Mouse (Mus musculus) hindbrain, embryonic 12.5 days (tissue): Measurements from ENCODE around the gene Cd33. TPM values are rescaled to one million over a fixed set of nuclear protein-coding genes. Genes with fewer than 3 reads are reported as not detected.
A peak's percentile ranks its signal among the peaks of the same experiment; 100 is the strongest.

Source experiments
- ATAC-seq: fragments of 200-750 bp; cut with Nextera tagmentation; 2 replicates; pipeline ENCODE4 v1.8.0; 2017; ENCODE audit warnings: moderate TSS enrichment; ENCODE audit not compliant: low FRiP score
- H3K27ac ChIP-seq: fragments of 300-500 bp; sonication (generic); 2 replicates; pipeline ENCODE4 v1.5.1; 2016; ENCODE audit warnings: mild to moderate bottlenecking
- H3K27me3 ChIP-seq: fragments of 300-500 bp; sonication (generic); 2 replicates; pipeline ENCODE4 v1.6.1; 2016; ENCODE audit warnings: mild to moderate bottlenecking
- H3K36me3 ChIP-seq: fragments of 300-500 bp; sonication (generic); 2 replicates; pipeline ENCODE4 v1.6.1; 2016; ENCODE audit warnings: mild to moderate bottlenecking
- H3K4me1 ChIP-seq: fragments of 300-500 bp; sonication (generic); 2 replicates; pipeline ENCODE4 v1.6.1; 2016
- H3K4me2 ChIP-seq: fragments of 300-500 bp; sonication (generic); replicated peaks from 2 replicates; pipeline ENCODE4 v1.6.1; 2016; ENCODE audit warnings: mild to moderate bottlenecking
- H3K4me3 ChIP-seq: fragments of 300-500 bp; sonication (generic); 2 replicates; pipeline ENCODE4 v1.5.1; 2016; ENCODE audit warnings: mild to moderate bottlenecking
- H3K9ac ChIP-seq: fragments of 300-500 bp; sonication (generic); 2 replicates; pipeline ENCODE4 v1.6.1; 2016; ENCODE audit warnings: mild to moderate bottlenecking, moderate library complexity
- H3K9me3 ChIP-seq: fragments of 300-500 bp; sonication (generic); replicated peaks from 2 replicates; pipeline ENCODE4 v1.6.1; 2016; ENCODE audit warnings: mild to moderate bottlenecking
- WGBS: fragments of 180-500 bp; shearing (Covaris S2); methylation state at CpG from one replicate; pipeline ENCODE4 v1.1.7; 2016; 5-methylcytosine and 5-hydroxymethylcytosine counted together
- polyA plus RNA-seq: library from polyadenylated mRNA; unstranded; fragments of >200 nt; fragmentation: Nextera tagmentation; extraction: Ambion mirVana; gene quantifications from 2 replicates; pipeline ENCODE4 v1.2.1, GENCODE M21; 2016

The Cd33 gene
- polyA plus RNA-seq, result 0.70 and 1.4 TPM in 2 replicates

- no peaks in the 10 kb centered on the region for H3K36me3 ChIP-seq
- H3K9me3 ChIP-seq, result no peaks in the 10 kb centered on the region
- H3K4me3 ChIP-seq, result no peak within 1 kb of the TSS
- WGBS, result 85% methylated on average over 7 of the region's 7 CpGs
- H3K27ac ChIP-seq, result no peak within 1 kb of the TSS
- no peak within 1 kb of the TSS for H3K9ac ChIP-seq
- H3K4me2 ChIP-seq, result no peak within 1 kb of the TSS
- no peak for ATAC-seq
- no peaks in the 10 kb centered on the region for H3K27me3 ChIP-seq
- H3K4me1 ChIP-seq, result no peaks in the 10 kb centered on the region
Measured at GRCm38 (mm10) chr7:43544225-43544977, at the start of gene Cd33. Gene Cd33, minus strand, starts transcription at chr7:43544428.

GRCm38 (mm10) chr7:43584790-43585189, 40.6 kb upstream of the Cd33 start:
- Histone ChIP-seq H3K4me3 (no peak overlapping the region), H3K27me3 (no peaks in the 10 kb centered on the region), H3K9ac (no peak overlapping the region), H3K36me3 (peaks cover 61% of the 10 kb centered on the region), H3K4me2 (no peak overlapping the region), H3K9me3 (no peaks in the 10 kb centered on the region), H3K4me1 (peaks cover 22% of the 10 kb centered on the region), H3K27ac (no peak overlapping the region)
- WGBS, result 89% methylated on average over 5 of the region's 5 CpGs
- no peak for ATAC-seq

- H3K4me2 ChIP-seq, result peak overlapping the region; percentile 76
- H3K36me3 ChIP-seq, result peaks cover 18% of the 10 kb centered on the region
- peak overlapping the region; percentile 60 for H3K4me3 ChIP-seq
- peaks cover 22% of the 10 kb centered on the region for H3K4me1 ChIP-seq
- H3K9me3 ChIP-seq, result no peaks in the 10 kb centered on the region
- no peaks in the 10 kb centered on the region for H3K27me3 ChIP-seq
- peak overlapping the region; percentile 88 for H3K27ac ChIP-seq
- H3K9ac ChIP-seq, result peak overlapping the region; percentile 81
- ATAC-seq, result no peak
- 64% methylated on average over 5 of the region's 5 CpGs for WGBS
Measured at GRCm38 (mm10) chr7:43580526-43580925, 36.3 kb upstream of the Cd33 start.

GRCm38 (mm10) chr7:43579440-43580171, 35.4 kb upstream of the Cd33 start, which contains the start of gene Zfp719:
Gene Zfp719, plus strand, starts transcription at chr7:43579610.
- peaks cover 22% of the 10 kb centered on the region for H3K4me1 ChIP-seq
- peak within 1 kb of the TSS; percentile 88 for H3K27ac ChIP-seq
- under 1% methylated on average over 37 of the region's 37 CpGs for whole genome bisulfite sequencing
- H3K4me3 ChIP-seq, result peak within 1 kb of the TSS; percentile 60
- no peaks in the 10 kb centered on the region for H3K9me3 ChIP-seq
- H3K36me3 ChIP-seq, result peaks cover 16% of the 10 kb centered on the region
- H3K9ac ChIP-seq, result peak within 1 kb of the TSS; percentile 81
- peak within 1 kb of the TSS; percentile 76 for H3K4me2 ChIP-seq
- ATAC-seq, result peak; percentile 97
- no peaks in the 10 kb centered on the region for H3K27me3 ChIP-seq

- Histone ChIP-seq H3K4me3 (no peak overlapping the region), H3K4me1 (no peaks in the 10 kb centered on the region), H3K27ac (no peak overlapping the region), H3K36me3 (peaks cover 79% of the 10 kb centered on the region), H3K9ac (no peak overlapping the region), H3K27me3 (no peaks in the 10 kb centered on the region), H3K4me2 (no peak overlapping the region), H3K9me3 (no peaks in the 10 kb centered on the region)
- WGBS, result 91% methylated on average over 2 of the region's 2 CpGs
- no peak for ATAC-seq
Measured at GRCm38 (mm10) chr7:43571216-43571615, 27.0 kb upstream of the Cd33 start.

- Histone ChIP-seq H3K27me3 (no peaks in the 10 kb centered on the region), H3K4me2 (peak overlapping the region; percentile 64), H3K27ac (no peak overlapping the region), H3K9ac (peak overlapping the region; percentile 81), H3K9me3 (no peaks in the 10 kb centered on the region), H3K4me1 (peaks cover 18% of the 10 kb centered on the region), H3K4me3 (peak overlapping the region; percentile 66), H3K36me3 (peaks cover 33% of the 10 kb centered on the region)
- ATAC-seq, result no peak
- 65% methylated on average over 6 of the region's 6 CpGs for WGBS
Measured at GRCm38 (mm10) chr7:43563300-43563699, 19.1 kb upstream of the Cd33 start.

GRCm38 (mm10) chr7:43562651-43563070, 18.4 kb upstream of the Cd33 start:
- peak overlapping the region; percentile 81 for H3K9ac ChIP-seq
- peak overlapping the region; percentile 89 for H3K27ac ChIP-seq
- H3K4me1 ChIP-seq, result peaks cover 18% of the 10 kb centered on the region
- peak overlapping the region; percentile 64 for H3K4me2 ChIP-seq
- under 1% methylated on average over 10 of the region's 10 CpGs for WGBS
- H3K36me3 ChIP-seq, result peaks cover 27% of the 10 kb centered on the region
- no peaks in the 10 kb centered on the region for H3K27me3 ChIP-seq
- ATAC-seq, result peak; percentile 45; the same call in 1 of the 2 replicates
- H3K9me3 ChIP-seq, result no peaks in the 10 kb centered on the region
- H3K4me3 ChIP-seq, result peak overlapping the region; percentile 66

GRCm38 (mm10) chr7:43562006-43562633, 17.9 kb upstream of the Cd33 start, which contains the start of gene Zfp658:
Gene Zfp658, plus strand, starts transcription at chr7:43562256.
- H3K4me2 ChIP-seq, result peak within 1 kb of the TSS; percentile 64
- under 1% methylated on average over 27 of the region's 27 CpGs for WGBS
- H3K9me3 ChIP-seq, result no peaks in the 10 kb centered on the region
- peak; percentile 92 for ATAC-seq
- peak within 1 kb of the TSS; percentile 81 for H3K9ac ChIP-seq
- H3K27me3 ChIP-seq, result no peaks in the 10 kb centered on the region
- H3K36me3 ChIP-seq, result peaks cover 22% of the 10 kb centered on the region
- H3K4me1 ChIP-seq, result peaks cover 18% of the 10 kb centered on the region
- H3K27ac ChIP-seq, result peak within 1 kb of the TSS; percentile 89
- peak within 1 kb of the TSS; percentile 66 for H3K4me3 ChIP-seq

GRCm38 (mm10) chr7:43556901-43557300, 12.7 kb upstream of the Cd33 start:
- no peak for ATAC-seq
- Histone ChIP-seq H3K36me3 (no peaks in the 10 kb centered on the region), H3K4me1 (no peaks in the 10 kb centered on the region), H3K9me3 (no peaks in the 10 kb centered on the region), H3K27me3 (no peaks in the 10 kb centered on the region), H3K4me2 (no peak overlapping the region), H3K9ac (no peak overlapping the region), H3K4me3 (no peak overlapping the region), H3K27ac (no peak overlapping the region)
- 95% methylated on average over 1 of the region's 1 CpGs for WGBS

- no peak overlapping the region for H3K9ac ChIP-seq
- no peak overlapping the region for H3K4me2 ChIP-seq
- no peak for ATAC-seq
- no peak overlapping the region for H3K27ac ChIP-seq
- 89% methylated on average over 5 of the region's 5 CpGs for WGBS
- no peaks in the 10 kb centered on the region for H3K27me3 ChIP-seq
- H3K4me1 ChIP-seq, result no peaks in the 10 kb centered on the region
- H3K9me3 ChIP-seq, result no peaks in the 10 kb centered on the region
- no peak overlapping the region for H3K4me3 ChIP-seq
- H3K36me3 ChIP-seq, result no peaks in the 10 kb centered on the region
Measured at GRCm38 (mm10) chr7:43555351-43555750, 11.1 kb upstream of the Cd33 start.

- WGBS, result 52% methylated on average over 3 of the region's 3 CpGs
- H3K27ac ChIP-seq, result no peak overlapping the region
- ATAC-seq, result no peak
- H3K4me2 ChIP-seq, result no peak overlapping the region
- H3K9me3 ChIP-seq, result no peaks in the 10 kb centered on the region
- H3K27me3 ChIP-seq, result no peaks in the 10 kb centered on the region
- H3K9ac ChIP-seq, result no peak overlapping the region
- H3K36me3 ChIP-seq, result no peaks in the 10 kb centered on the region
- no peaks in the 10 kb centered on the region for H3K4me1 ChIP-seq
- H3K4me3 ChIP-seq, result no peak overlapping the region
Measured at GRCm38 (mm10) chr7:43554550-43554949, 10.3 kb upstream of the Cd33 start.

GRCm38 (mm10) chr7:43553153-43553552, 8.9 kb upstream of the Cd33 start:
- Histone ChIP-seq H3K27me3 (no peaks in the 10 kb centered on the region), H3K4me2 (no peak overlapping the region), H3K36me3 (no peaks in the 10 kb centered on the region), H3K27ac (no peak overlapping the region), H3K9ac (no peak overlapping the region), H3K4me3 (no peak overlapping the region), H3K4me1 (no peaks in the 10 kb centered on the region), H3K9me3 (no peaks in the 10 kb centered on the region)
- ATAC-seq, result no peak
- WGBS, result 83% methylated on average over 4 of the region's 4 CpGs
